Mouse (Mus musculus) gastrocnemius, postnatal 10 days (tissue): ENCODE measurements at regions not wholly inside any gene's neighbourhood (a gene's known extent, or its start where the extent isn't known, plus 50 kb on each side); places are given as distances from the start of the nearest gene placed in this dataset.

Experiments
- DNase-seq: peaks from one replicate; pipeline ENCODE4 v3.0.0; 2021; ENCODE audit warnings: mixed read lengths

- DNase-seq, result no peak
These were observed 118.7 kb upstream of the Bank1 start for GRCm38 (mm10) chr3:136444598-136444997.

GRCm38 (mm10) chr3:136442099-136442498 is 116.2 kb upstream of the Bank1 start:
- DNase-seq, result no peak

- no peak for DNase-seq
These were observed 114.2 kb upstream of the Bank1 start for GRCm38 (mm10) chr3:136439907-136440645.

- no peak for DNase-seq
These were observed 113.5 kb upstream of the Bank1 start for GRCm38 (mm10) chr3:136439350-136439749.

- no peak for DNase-seq
These were observed 108.5 kb upstream of the Bank1 start for GRCm38 (mm10) chr3:136434407-136434806.

GRCm38 (mm10) chr3:136432072-136432471 is 106.2 kb upstream of the Bank1 start:
- DNase-seq, result no peak

DNA sequence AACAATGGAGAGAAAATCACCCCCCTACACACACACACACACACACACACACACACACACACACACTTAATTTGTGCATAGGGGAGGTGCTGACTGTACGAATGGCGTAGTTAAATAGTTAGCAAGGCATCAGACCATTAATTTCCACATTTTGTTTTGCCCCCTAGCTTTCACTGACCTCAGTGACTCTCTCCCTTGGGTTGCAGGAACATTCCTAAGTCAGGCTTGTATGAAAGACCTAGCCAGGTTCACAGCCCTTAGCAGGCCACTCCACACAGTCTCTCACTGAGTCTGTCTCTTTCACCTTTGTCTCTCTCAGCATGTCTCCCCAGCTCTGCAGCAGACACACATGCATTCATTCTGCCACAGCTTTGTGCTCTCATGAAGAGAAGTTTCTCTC is 101.6 kb upstream of the Bank1 start:
- no peak for DNase-seq

DNA sequence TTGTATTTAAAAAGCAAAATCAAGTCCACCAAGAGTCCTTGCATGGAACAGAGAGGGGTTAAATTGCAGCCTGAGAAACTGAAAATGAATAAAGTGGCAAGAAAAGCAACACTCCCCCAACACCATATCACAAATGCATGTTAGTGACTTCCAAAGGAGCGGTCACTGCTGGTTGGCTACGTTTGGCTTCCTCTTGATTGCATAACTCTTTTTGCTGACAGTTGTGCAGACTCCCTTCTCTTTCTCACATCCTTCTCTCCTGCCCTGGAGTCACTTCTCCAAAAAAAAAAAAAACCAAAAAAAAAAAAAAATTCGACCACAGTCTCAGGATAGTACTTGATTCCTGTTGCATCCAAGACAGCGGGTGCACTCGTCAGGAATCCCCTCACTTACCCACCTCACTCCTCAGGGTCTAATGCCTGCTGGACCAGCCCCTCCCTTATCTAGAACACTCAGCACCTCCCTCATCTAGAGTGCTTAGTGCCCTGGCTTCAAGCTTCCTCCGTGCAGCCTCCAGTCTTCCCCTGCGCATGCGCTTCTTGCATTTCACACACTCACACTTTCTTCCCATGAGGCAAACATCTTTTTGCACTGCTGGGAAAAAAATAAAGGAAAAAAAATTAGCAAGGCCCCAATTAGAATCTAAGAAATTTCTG is 100.8 kb upstream of the Bank1 start:
- DNase-seq, result no peak

DNA sequence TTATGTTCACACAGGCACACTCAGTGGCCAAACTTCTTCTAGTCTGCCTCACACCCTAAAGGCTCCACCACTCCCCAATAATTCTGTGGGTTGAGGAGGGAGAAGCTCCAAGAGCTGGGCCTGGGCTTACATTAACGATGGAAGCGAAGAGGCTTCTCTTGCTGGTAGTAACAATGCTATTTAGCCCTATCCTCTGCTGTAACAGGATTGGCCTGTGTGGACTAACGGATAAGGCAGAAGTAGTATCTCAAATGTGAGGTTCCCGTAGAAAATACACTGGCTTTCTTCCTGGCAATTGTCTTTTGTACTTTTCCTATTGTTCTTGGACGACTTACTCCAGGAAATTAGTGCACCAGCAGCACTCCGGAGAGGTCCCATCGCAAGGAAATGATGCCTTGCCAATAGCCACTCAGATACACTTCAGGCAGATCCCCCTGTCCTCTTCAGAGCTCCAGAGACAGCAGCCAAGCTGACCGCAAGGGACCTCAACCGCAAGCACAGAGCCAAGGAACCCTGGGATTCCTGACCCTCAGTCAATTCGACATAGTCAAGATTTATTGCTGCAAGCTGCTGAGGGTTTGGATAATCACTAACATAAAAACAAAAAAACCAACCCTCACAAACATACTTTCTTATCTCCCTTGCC is 96.2 kb upstream of the Bank1 start:
- no peak for DNase-seq

GRCm38 (mm10) chr3:136405606-136406005 is 79.7 kb upstream of the Bank1 start:
- DNase-seq, result no peak

DNA sequence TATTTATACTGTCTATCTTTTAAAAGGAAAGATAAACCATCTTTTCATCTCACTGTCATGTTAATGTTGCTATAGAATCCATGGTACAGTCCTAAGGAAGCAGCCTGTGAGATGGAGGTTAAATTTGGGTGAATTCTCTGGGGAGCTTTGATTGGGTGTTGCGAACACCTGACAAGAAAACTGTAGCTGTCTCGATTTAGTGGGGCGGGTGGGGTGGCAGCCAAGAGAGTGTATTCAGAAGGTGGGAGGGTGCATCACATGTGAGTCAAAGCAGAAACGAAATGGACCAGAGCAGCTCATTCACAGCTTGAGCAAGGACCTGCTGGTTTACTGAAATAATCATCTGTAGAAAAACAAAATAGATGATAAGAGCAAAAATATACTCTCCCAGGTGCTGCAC is 57.4 kb upstream of the Bank1 start:
- no peak for DNase-seq

DNA sequence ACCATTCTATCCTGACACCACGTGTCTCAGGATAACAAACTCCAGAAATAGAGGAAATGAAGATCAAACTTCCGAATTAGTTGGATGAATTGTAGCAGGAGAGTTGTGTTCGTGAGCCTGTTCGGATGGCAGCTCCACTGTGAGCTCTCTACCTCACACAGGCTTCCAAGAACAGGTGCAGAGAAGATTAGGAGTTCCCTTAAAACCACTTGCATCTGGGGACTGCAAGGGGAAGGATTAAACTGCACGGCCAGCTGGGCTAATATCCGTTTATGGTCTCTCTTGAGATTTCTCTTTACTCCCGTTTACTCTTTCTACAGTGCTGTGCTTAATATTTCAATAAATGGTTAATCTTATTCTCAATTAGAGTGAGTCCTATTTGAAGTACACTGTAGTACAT is 54.8 kb upstream of the Bank1 start:
- no peak for DNase-seq

- no peak for DNase-seq
These were observed 54.0 kb upstream of the Bank1 start for GRCm38 (mm10) chr3:136379741-136380398.

DNA sequence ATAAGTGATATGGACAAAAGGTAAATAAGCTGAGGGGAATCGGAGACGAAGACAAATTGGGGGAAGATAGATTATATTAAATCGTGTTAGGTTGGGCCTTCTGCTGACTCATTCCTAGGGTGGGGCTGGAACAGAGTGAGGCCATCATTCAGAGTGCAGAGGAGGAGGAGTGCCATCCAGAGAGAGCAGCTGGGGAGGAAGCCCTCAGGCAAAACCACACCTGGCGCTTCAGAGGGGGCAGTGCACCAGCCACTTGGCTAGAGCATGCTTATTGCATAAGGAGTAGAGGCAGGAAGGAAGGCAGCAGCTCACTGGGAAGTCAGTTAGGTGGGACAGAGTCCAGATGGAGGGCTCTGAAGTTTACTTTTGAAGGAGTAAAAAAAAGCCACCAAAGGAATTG is 51.0 kb upstream of the Bank1 start:
- DNase-seq, result no peak
